Mouse (Mus musculus): Measurements from ENCODE around the gene Fndc3a.

- TF ChIP-seq CTCF (IDR thresholded peaks at IDR 0.05; ENCODE audit: control insufficient read depth, insufficient read depth, low read length) (no peak), POLR2A (IDR thresholded peaks at IDR 0.05; ENCODE audit: borderline replicate concordance, control insufficient read depth, low read depth, low read length) (no peak)
These were observed 60.5 kb downstream of the Fndc3a start for GRCm38 (mm10) chr14:72649268-72649667.

Data from bone marrow, adult 2 months (tissue).